Mouse (Mus musculus) E14TG2a.4 (cell line): Measurements from ENCODE around the gene Svip.

Source experiments
- CTCF ChIP-seq: conservative IDR thresholded peaks from 2 replicates; pipeline ENCODE4 v1.5.1; 2014; ENCODE audit warnings: low read length
- NANOG ChIP-seq: IDR thresholded peaks from 2 replicates; pipeline ENCODE4 v1.6.1; 2014; ENCODE audit warnings: borderline replicate concordance, low read length, mixed read lengths

DNA sequence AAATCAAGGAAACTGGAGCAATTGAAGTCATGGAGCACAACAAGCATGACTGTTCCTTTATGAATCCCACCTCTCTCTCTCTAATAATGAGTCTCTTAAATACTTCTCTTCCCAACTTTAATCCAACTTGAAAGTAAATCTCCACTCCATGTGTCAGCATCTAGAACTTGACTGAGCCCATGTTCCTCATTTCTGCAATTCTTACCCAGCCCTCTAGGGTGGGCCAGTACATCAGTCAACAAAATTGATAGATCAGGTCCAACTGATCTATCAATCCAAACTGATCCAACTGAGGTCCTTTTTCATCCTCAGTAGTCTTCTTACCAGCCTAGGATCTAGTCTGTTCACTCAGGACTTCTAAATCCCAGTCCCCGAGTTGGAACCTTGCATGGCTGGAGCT is 9.4 kb upstream of the Svip start:
- TF ChIP-seq CTCF (peak; percentile 11; the same call in 1 of the 2 replicates), NANOG (no peak)
